Mouse (Mus musculus) erythroblast, embryonic 14.5 days (primary cell): ENCODE data around the gene Trim80.

Experiments
- GATA1 ChIP-seq: IDR thresholded peaks from 2 replicates; pipeline ENCODE4 v1.6.1; 2012; ENCODE audit warnings: low read length, inconsistent platforms, mixed read lengths
- TAL1 ChIP-seq: IDR thresholded peaks from 3 replicates; pipeline ENCODE4 v1.6.1; 2012; ENCODE audit warnings: low read length, inconsistent platforms, mixed read lengths

GRCm38 (mm10) chr11:115429307-115429706 is 11.0 kb upstream of the Trim80 start:
- TF ChIP-seq TAL1 = no peak
- no peak for TF ChIP-seq GATA1
